Mouse (Mus musculus) left cerebral cortex, postnatal 4 days (tissue): ENCODE data around the gene Gca. TPM values are rescaled to one million over a fixed set of nuclear protein-coding genes. Genes with fewer than 3 reads are reported as not detected.
"Not testable (repeated sequence)": the region's sequence is repeated elsewhere in the genome, so short reads cannot be mapped to it uniquely, and the experiment has no call there.

ENCODE experiments used
- DNase-seq: peaks from one replicate; pipeline ENCODE4 v3.0.0-alpha.2; 2022
- intact Hi-C: fragments of 180-260 bp; cut with DNase I; formaldehyde crosslinking; loops from one replicate; pipeline ENCODE4 v1.15.1; 2025
- total RNA-seq, 2 experiments: library from RNA; stranded (reverse); gene quantifications; 2 replicates each; pipeline ENCODE4 v1.2.3; 2021

Gca gene
- total RNA-seq, 2 experiments from 2014 or later = 5.6 to 7.5 TPM

- no peak for DNase-seq
- intact Hi-C loops = no loop called here
Measured at GRCm38 (mm10) chr2:62664839-62665238, 754 bp downstream of the Gca start.

DNA sequence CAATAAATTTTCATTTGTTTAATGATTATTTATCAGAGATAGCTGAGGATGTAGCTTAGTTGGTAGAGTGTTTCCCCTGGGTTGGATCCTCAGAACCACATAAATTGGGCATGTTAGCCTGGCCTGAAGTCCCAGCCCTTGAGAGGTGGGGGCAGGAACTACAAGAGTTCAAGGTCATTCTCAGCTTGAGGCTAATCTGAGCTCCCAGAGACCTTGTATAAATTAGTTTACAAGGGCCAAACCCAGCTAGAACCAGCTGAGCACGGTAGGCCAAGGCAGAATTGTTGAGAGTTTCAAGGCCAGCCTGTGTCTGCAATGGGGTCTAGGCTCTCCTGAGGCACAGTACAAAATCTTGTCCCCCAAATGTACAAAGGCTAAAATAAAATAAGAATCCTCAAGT lies 1.5 kb downstream of the Gca start:
- intact Hi-C loops = no loop called here
- no peak for DNase-seq

DNA sequence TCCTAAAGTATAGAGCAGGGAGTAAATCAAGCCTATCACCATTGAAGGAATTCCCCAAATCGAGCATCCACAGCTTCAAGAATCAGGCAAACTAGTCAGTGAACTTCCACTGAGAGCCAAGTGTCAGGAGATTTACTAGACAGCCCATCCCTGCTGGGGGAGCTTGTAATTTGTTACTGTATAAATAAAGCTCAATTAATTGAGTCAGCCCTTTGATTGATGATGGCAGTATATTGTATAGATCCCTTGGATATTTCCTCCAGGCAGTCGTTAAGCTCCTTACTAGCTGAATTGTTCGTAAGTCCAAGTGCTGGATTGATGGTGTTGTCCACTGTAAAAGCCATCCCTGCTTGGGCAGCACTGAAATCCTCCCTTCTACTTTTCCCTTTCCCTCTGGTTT lies 5.8 kb downstream of the Gca start:
- intact Hi-C loops = no loop called here
- no peak for DNase-seq

- intact Hi-C loops = no loop called here
Measured at GRCm38 (mm10) chr2:62670301-62670700, 6.2 kb downstream of the Gca start.

DNA sequence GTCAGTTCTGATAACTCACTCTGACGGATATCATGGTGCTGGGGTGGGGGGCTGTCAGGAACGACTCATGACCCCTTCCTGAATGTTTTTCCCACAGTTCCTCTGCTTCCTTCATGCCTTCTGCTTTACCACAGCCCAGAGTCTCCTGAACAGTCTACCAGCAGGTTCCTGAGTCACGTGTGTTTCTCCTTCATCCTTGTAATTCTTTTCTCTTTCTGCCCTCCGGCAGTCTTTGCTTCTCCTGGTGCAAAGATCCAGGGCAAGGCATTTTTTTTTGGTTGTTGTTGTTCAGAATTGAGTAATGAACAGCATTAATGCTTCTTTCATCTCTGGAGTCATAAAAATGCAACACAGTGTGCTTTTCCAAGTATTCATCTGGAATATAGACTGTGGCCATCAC lies 6.7 kb downstream of the Gca start:
- DNase-seq = no peak
- intact Hi-C loops = no loop called here

More at GRCm38 (mm10) chr2:62670301-62670700, 6.2 kb downstream of the Gca start:
- no peak for DNase-seq

DNA sequence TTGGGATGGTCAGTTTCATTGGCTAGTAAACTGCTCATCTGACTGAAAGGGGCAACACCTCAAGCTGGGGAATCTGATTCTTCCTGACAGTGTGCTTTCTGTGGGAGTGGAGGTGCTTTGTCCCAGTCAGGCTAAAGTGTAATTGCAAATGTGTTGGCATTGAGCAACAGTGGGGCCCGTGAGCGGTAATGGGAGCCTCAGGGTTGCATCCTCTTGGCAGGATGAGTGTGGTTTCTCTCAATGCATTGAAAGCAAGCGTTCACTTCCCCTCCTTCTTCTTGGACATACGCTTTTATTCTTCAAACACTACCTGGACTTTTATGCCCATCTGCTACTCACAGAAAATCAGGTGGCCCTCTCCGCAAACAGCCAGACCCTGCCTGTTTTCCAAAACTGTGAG lies 8.7 kb downstream of the Gca start:
- DNase-seq = no peak
- intact Hi-C loops = no loop called here

- intact Hi-C loops = no loop called here
- no peak for DNase-seq
Measured at GRCm38 (mm10) chr2:62681667-62682066, 17.6 kb downstream of the Gca start.

- no peak for DNase-seq
Measured at GRCm38 (mm10) chr2:62684989-62685595, 21.0 kb downstream of the Gca start.

GRCm38 (mm10) chr2:62685934-62686333 lies 21.8 kb downstream of the Gca start:
- intact Hi-C loops = no loop called here
- DNase-seq = no peak

More at GRCm38 (mm10) chr2:62684989-62685595, 21.0 kb downstream of the Gca start:
- intact Hi-C loops = no loop called here

DNA sequence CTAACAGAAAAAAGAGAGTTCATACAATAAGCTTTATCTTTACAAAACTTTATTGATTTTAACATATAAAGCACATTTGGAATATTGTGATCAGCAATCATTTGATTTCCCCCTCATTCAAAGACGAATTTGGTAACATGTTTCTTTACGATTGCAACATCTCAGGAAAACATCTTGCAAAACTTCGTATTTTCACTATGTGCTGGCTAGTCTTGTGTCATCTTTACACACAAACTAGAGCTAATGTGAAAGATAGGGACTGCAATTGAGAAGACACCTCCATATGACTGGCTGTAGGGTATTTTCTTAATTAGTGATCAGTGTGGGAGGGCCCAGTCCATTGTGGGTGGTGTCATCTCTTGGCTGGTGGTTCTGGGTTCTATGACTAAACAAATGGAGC lies 42.2 kb downstream of the Gca start:
- intact Hi-C loops = no loop called here
- DNase-seq = no peak

DNA sequence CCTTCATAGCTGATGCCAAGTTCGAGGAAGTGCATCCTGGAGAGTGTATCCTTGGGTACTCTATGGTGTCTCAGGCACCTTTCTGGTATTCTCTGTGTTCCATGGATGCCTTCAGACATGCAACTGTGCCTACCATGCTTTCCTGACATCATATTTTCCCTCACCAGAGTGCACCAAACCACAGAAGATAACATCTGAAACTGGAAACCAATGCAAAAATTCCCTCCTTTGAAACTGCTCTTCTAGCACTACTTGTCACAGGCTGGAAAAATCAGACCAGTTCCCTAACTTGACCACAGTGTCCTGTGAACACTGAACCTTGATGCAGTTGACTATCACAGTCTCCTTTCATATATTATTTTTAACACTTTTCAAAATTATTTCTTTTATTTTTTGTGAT lies 45.5 kb downstream of the Gca start:
- intact Hi-C loops = no loop called here
- no peak for DNase-seq

DNA sequence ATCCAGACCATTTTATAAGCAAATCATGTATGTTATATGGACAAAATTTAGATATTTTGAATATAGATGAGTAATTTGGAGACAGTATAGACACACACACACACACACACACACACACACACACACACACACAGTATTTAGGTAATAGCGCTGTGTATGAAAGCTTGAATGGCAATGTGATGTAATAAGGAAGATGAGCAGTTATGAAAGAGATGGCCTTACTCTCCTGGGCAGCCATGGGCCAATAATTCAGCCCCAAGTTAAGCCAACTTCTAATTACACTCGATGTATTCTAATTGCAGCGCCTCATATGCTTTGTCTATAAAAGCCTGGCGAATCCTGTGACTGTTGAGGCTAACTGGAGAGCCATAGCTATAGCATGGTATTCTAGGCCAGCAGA lies 50.3 kb downstream of the Gca start:
- intact Hi-C loops = not testable (repeated sequence)

DNA sequence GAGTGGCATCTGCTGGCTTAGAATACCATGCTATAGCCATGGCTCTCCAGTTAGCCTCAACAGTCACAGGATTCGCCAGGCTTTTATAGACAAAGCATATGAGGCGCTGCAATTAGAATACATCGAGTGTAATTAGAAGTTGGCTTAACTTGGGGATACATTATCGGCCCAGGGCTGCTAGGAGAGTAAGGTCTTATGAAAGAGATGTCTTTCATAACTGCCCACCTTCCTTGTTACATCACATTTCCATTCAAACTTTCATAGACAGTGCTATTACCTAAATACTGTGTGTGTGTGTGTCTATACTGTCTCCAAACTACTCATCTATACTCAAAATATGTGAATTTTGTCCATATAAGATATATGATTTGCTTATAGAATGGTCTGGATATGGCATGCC lies 51.2 kb downstream of the Gca start:
- intact Hi-C loops = no loop called here
- no peak for DNase-seq

More for the DNA sequence above, 50.3 kb downstream of the Gca start:
- not testable (repeated sequence) for DNase-seq

GRCm38 (mm10) chr2:62717270-62717669 lies 53.2 kb downstream of the Gca start:
- no peak for DNase-seq

DNA sequence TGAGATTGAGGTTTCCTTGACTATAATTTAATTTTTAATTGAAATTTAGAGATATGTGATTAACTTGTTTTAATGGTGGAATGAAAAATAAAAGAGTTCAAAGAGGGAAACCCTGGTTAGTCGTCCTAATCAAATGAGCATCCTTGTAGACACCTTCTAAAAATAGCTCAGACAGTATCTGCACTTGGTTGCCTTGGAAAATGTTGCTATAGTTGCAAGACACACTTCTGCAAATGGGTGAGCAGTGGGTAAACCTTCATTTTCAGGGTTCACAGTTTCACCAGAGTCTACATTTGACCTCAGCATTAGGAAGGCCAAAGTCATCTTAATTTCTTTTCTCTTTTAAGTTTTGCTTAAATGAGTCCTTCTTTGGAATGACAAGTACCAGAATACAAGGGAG lies 54.3 kb downstream of the Gca start:
- intact Hi-C loops = no loop called here
- no peak for DNase-seq

More at GRCm38 (mm10) chr2:62717270-62717669, 53.2 kb downstream of the Gca start:
- intact Hi-C loops = no loop called here

DNA sequence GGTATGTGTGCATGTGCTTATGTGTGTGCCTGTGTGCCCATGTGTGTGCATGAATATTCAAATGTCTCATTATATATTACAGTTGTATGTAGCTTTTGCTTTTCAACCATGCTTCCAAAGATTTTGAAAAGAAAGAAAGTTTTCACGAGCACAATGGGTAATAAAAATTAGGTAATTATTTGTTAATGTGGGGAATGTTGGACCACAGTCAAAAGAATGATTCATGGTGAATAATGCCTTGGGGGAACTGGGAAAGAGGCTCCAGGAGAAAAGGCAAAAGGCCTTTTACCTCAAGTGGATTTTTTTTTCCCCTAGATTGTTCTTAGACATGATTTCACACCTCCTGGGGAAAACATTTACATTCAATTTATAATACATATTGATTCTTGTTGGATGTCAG lies 61.9 kb downstream of the Gca start:
- intact Hi-C loops = no loop called here
- DNase-seq = no peak

GRCm38 (mm10) chr2:62727732-62728131 lies 63.6 kb downstream of the Gca start:
- intact Hi-C loops = no loop called here
- DNase-seq = no peak

DNA sequence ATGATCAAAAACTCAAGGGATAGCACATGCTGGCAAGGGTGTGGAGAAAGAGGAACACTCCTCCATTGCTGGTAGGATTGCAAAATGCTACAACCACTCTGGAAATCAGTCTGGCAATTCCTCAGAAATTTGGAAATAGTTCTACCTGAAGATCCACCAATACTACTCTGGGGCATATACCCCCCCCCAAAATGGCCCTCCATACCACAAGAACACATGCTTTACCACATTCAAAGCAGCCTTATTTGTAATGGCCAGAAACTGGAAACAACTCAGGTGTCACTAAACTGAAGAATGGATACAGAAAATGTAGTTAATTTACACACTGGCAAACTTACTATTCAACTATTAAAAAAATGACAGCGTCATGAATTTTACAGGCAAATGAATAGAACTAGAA lies 66.6 kb downstream of the Gca start:
- intact Hi-C loops = no loop called here
- DNase-seq = no peak

- intact Hi-C loops = no loop called here
- DNase-seq = no peak
Measured at GRCm38 (mm10) chr2:62743098-62743497, 79.0 kb downstream of the Gca start.
